Mouse (Mus musculus): ENCODE results near the gene Gm17190. TPM values are rescaled to one million over a fixed set of nuclear protein-coding genes. Genes with fewer than 3 reads are reported as not detected.

The Gm17190 gene
- total RNA-seq, 2 experiments from 2014 or later, result not detected

Other genes with a start within 250 kb of the Gm17190 start
- gene Iqgap2, start 190.1 kb upstream of the Gm17190 start, total RNA-seq (2021), result 100 to 1,000 TPM; 123 to 137 TPM
- gene Gm20075, start 678 bp upstream of the Gm17190 start, total RNA-seq (2021), result 10 to 100 TPM; 15.9 to 21.3 TPM
- 1 to 10 TPM in 1 of 2 experiments, under 1 TPM in 1; 0.56 to 1.5 TPM for gene Sv2c, start 50.5 kb downstream of the Gm17190 start, total RNA-seq (2021)

All from adrenal gland, adult 18-20 months (tissue).